8 mouse cellular contexts compared by ENCODE assay signal in genomic region chr3:96081006-96081405, GRCm38 (mm10). TPM values are rescaled to one million over a fixed set of nuclear protein-coding genes. Genes with fewer than 3 reads are reported as not detected.
A peak's percentile ranks its signal among the peaks of the same experiment; 100 is the strongest.
DNase-seq lines count a peak whose midpoint lies in the region; ATAC-seq and TF ChIP-seq lines count a peak whose summit lies in the region.

No protein-coding gene starts in this region.

- no peak overlapping the region for H3K27ac ChIP-seq in cerebellum, adult 2 months (ENCODE audit: insufficient read depth, low read length)
- H3K27ac ChIP-seq in midbrain, postnatal 0 days (ENCODE audit: low read depth, low read length), result no peak overlapping the region
- no peak overlapping the region for H3K27ac ChIP-seq in midbrain, embryonic 10.5 days (replicated peaks)
- H3K27ac ChIP-seq in hindbrain, embryonic 16.5 days (ENCODE audit: low read depth, low read length), result no peak overlapping the region

- no peaks in the 10 kb centered on the region for H3K9me3 ChIP-seq in midbrain, postnatal 0 days (ENCODE audit: low read length)
- H3K9me3 ChIP-seq in midbrain, embryonic 10.5 days (replicated peaks), result 0 out of 2 replicates have a peak, but pooled peaks cover 3% of the 10 kb centered on the region
- H3K9me3 ChIP-seq in hindbrain, embryonic 16.5 days (ENCODE audit: control insufficient read depth, low read length), result no peaks in the 10 kb centered on the region

- H3K4me2 ChIP-seq in midbrain, postnatal 0 days (ENCODE audit: low read depth, low read length, poor library complexity, severe bottlenecking), result no peak overlapping the region
- H3K4me2 ChIP-seq in hindbrain, embryonic 16.5 days (ENCODE audit: low read length), result no peak overlapping the region

- H3K4me3 ChIP-seq in cerebellum, adult 2 months (replicated peaks; ENCODE audit: insufficient read depth, low read depth, low read length), result no peak overlapping the region
- no peak overlapping the region for H3K4me3 ChIP-seq in midbrain, postnatal 0 days (ENCODE audit: low read depth, low read length)
- H3K4me3 ChIP-seq in midbrain, embryonic 10.5 days, result no peak overlapping the region
- no peak overlapping the region for H3K4me3 ChIP-seq in hindbrain, embryonic 16.5 days (ENCODE audit: low read length)

- no peak overlapping the region for H3K9ac ChIP-seq in midbrain, postnatal 0 days (replicated peaks; ENCODE audit: low read length, poor library complexity, severe bottlenecking)
- H3K9ac ChIP-seq in hindbrain, embryonic 16.5 days (ENCODE audit: low read depth, low read length), result no peak overlapping the region

- 71% methylated on average over 1 of the region's 1 CpGs for WGBS in cerebellum, adult 2 months
- 72% methylated on average over 1 of the region's 1 CpGs for WGBS in midbrain, postnatal 0 days
- WGBS in midbrain, embryonic 10.5 days, result 76% methylated on average over 1 of the region's 1 CpGs
- 67% methylated on average over 1 of the region's 1 CpGs for WGBS in hindbrain, embryonic 16.5 days

- no peak for ATAC-seq in midbrain, postnatal 0 days (ENCODE audit: low FRiP score)
- ATAC-seq in hematopoietic stem cell, adult 5-6 weeks (replicated peaks in 1 of 2; ENCODE audit: insufficient read depth in 1 of 2, low FRiP score in 2 of 2, low TSS enrichment in 1 of 2, low read depth in 1 of 2, poor library complexity in 2 of 2, severe bottlenecking in 2 of 2), result peak; percentile 49 to 51; a peak in 2 of 4 replicates
- ATAC-seq in hindbrain, embryonic 16.5 days, result no peak

- peak; percentile 45; the same call in 1 of the 2 replicates for TF ChIP-seq CTCF in cerebellum, adult 2 months (IDR thresholded peaks at IDR 0.05; ENCODE audit: borderline replicate concordance, insufficient read depth, low read depth, low read length)
- peak; percentile 60 for TF ChIP-seq CTCF in midbrain, postnatal 0 days (IDR thresholded peaks at IDR 0.05)

- H3K4me1 ChIP-seq in cerebellum, adult 2 months (ENCODE audit: control insufficient read depth, insufficient read depth, low read length), result no peaks in the 10 kb centered on the region
- no peaks in the 10 kb centered on the region for H3K4me1 ChIP-seq in midbrain, postnatal 0 days (ENCODE audit: insufficient read depth, low read length)
- peaks cover 6% of the 10 kb centered on the region for H3K4me1 ChIP-seq in midbrain, embryonic 10.5 days
- H3K4me1 ChIP-seq in hindbrain, embryonic 16.5 days (ENCODE audit: control insufficient read depth, insufficient read depth, low read depth, low read length), result no peaks in the 10 kb centered on the region

- no peak for TF ChIP-seq POLR2A in cerebellum, adult 2 months (IDR thresholded peaks at IDR 0.05; ENCODE audit: borderline replicate concordance, insufficient read depth, low read length)

- H3K36me3 ChIP-seq in midbrain, postnatal 0 days (ENCODE audit: insufficient read depth, low read length), result no peaks in the 10 kb centered on the region
- no peaks in the 10 kb centered on the region for H3K36me3 ChIP-seq in midbrain, embryonic 10.5 days
- no peaks in the 10 kb centered on the region for H3K36me3 ChIP-seq in hindbrain, embryonic 16.5 days (ENCODE audit: control insufficient read depth, insufficient read depth, low read length)

- H3K27me3 ChIP-seq in cerebellum, adult 2 months (ENCODE audit: control insufficient read depth, insufficient read depth, low read length), result no peaks in the 10 kb centered on the region
- H3K27me3 ChIP-seq in midbrain, postnatal 0 days (ENCODE audit: insufficient read depth, low read length), result no peaks in the 10 kb centered on the region
- H3K27me3 ChIP-seq in midbrain, embryonic 10.5 days (ENCODE audit: low read depth, poor library complexity, severe bottlenecking), result no peaks in the 10 kb centered on the region
- H3K27me3 ChIP-seq in hindbrain, embryonic 16.5 days (replicated peaks; ENCODE audit: control insufficient read depth, insufficient read depth, low read length), result no peaks in the 10 kb centered on the region

- no peak for DNase-seq in cerebellum, adult 2 months
- DNase-seq in cerebellum, postnatal 36 days, result no peak
- DNase-seq in midbrain, postnatal 0 days (ENCODE audit: low spot score), result peak; percentile 41
- no peak for DNase-seq in midbrain, embryonic 10.5 days (ENCODE audit: low spot score)
- peak; percentile 69 for DNase-seq in retina, postnatal 1 day
- DNase-seq in right cerebral cortex, adult 18-20 months, result no peak

RNA-seq across cellular contexts. Expression of gene Vps45, which starts 22.7 kb away (rescaled TPM):
- polyA plus RNA-seq in cerebellum, adult 2 months (2012; rRNA removed), result 33.3 and 33.6 TPM in 2 replicates
- 29.5 and 35.3 TPM in 2 replicates for total RNA-seq in midbrain, postnatal 0 days (2014; rRNA removed)
- polyA plus RNA-seq in midbrain, postnatal 0 days (2015; fragmentation: Nextera tagmentation; extraction: Ambion mirVana), result 60.6 and 61.1 TPM in 2 replicates
- polyA plus RNA-seq in midbrain, embryonic 10.5 days (2016; fragmentation: Nextera tagmentation; extraction: Ambion mirVana), result 28.6 and 33.3 TPM in 2 replicates
- total RNA-seq in hematopoietic stem cell, adult 5-6 weeks (2017), result 14.0 and 29.1 TPM in 2 replicates
- polyA plus RNA-seq in hindbrain, embryonic 16.5 days (2015; fragmentation: Nextera tagmentation; extraction: Ambion mirVana), result 58.7 and 60.8 TPM in 2 replicates

RNA-seq across cellular contexts. Expression of gene Otud7b, which starts 23.3 kb away (rescaled TPM):
- polyA plus RNA-seq in cerebellum, adult 2 months (2012; rRNA removed), result 26.3 and 30.0 TPM in 2 replicates
- 14.3 and 16.3 TPM in 2 replicates for total RNA-seq in midbrain, postnatal 0 days (2014; rRNA removed)
- 5.7 and 7.5 TPM in 2 replicates for polyA plus RNA-seq in midbrain, postnatal 0 days (2015; fragmentation: Nextera tagmentation; extraction: Ambion mirVana)
- 16.5 and 18.9 TPM in 2 replicates for polyA plus RNA-seq in midbrain, embryonic 10.5 days (2016; fragmentation: Nextera tagmentation; extraction: Ambion mirVana)
- 24.3 and 34.7 TPM in 2 replicates for total RNA-seq in hematopoietic stem cell, adult 5-6 weeks (2017)
- polyA plus RNA-seq in hindbrain, embryonic 16.5 days (2015; fragmentation: Nextera tagmentation; extraction: Ambion mirVana), result 6.5 and 8.7 TPM in 2 replicates

Comparison
In these comparisons a context has a peak if more than half of its experiments do, and no peak if none do; other contexts are left out.
1. DNase-seq: peak in midbrain, postnatal 0 days (single experiment) and retina, postnatal 1 day (single experiment); none in cerebellum, adult 2 months (0 of 2), cerebellum, postnatal 36 days (0 of 2), midbrain, embryonic 10.5 days (single experiment) and right cerebral cortex, adult 18-20 months (single experiment).
2. ATAC-seq: peak in hematopoietic stem cell, adult 5-6 weeks (2 of 2); none in midbrain, postnatal 0 days (single experiment) and hindbrain, embryonic 16.5 days (single experiment).